In genomic region chr8:46305733-46306349, GRCm38 (mm10) we compare ENCODE assay signal across 9 mouse cellular contexts. TPM values are rescaled to one million over a fixed set of nuclear protein-coding genes. Genes with fewer than 3 reads are reported as not detected.
DNase-seq lines count a peak whose midpoint lies in the region; ATAC-seq lines count a peak whose summit lies in the region.
"Had no signal": no experiment of that assay in that cellular context is flagged by ENCODE, and none has a peak within 500 bp of the region (broad histone marks: within the 10 kb centered on the region; RNA-seq: fewer than 3 reads in every experiment).

No protein-coding gene starts in this region.

- WGBS in forebrain, embryonic 10.5 days = 9% methylated on average over 9 of the region's 9 CpGs
- 4% methylated on average over 9 of the region's 9 CpGs for WGBS in forebrain, embryonic 15.5 days
- 9% methylated on average over 9 of the region's 9 CpGs for WGBS in embryonic facial prominence, embryonic 11.5 days

- H3K9ac ChIP-seq in forebrain, embryonic 15.5 days (replicated peaks) = no peak overlapping the region
- no peak overlapping the region for H3K9ac ChIP-seq in embryonic facial prominence, embryonic 11.5 days (replicated peaks; ENCODE audit: low read length)
- H3K9ac ChIP-seq: stomach, embryonic 15.5 days had no signal

- H3K36me3 ChIP-seq in forebrain, embryonic 10.5 days (replicated peaks) = no peaks in the 10 kb centered on the region
- H3K36me3 ChIP-seq in forebrain, embryonic 15.5 days = no peaks in the 10 kb centered on the region
- no peaks in the 10 kb centered on the region for H3K36me3 ChIP-seq in embryonic facial prominence, embryonic 11.5 days (replicated peaks; ENCODE audit: control insufficient read depth, insufficient read depth, low read depth, low read length)
- H3K36me3 ChIP-seq: stomach, embryonic 15.5 days had no signal

- H3K9me3 ChIP-seq in forebrain, embryonic 10.5 days = no peaks in the 10 kb centered on the region
- no peaks in the 10 kb centered on the region for H3K9me3 ChIP-seq in forebrain, embryonic 15.5 days
- H3K9me3 ChIP-seq in embryonic facial prominence, embryonic 11.5 days (replicated peaks; ENCODE audit: control insufficient read depth, low read length) = no peaks in the 10 kb centered on the region
- H3K9me3 ChIP-seq: stomach, embryonic 15.5 days had no signal

- no peak; the same call in 1 of the 2 replicates for ATAC-seq in forebrain, embryonic 15.5 days (replicated peaks)
- no peak for ATAC-seq in embryonic facial prominence, embryonic 11.5 days (replicated peaks; ENCODE audit: insufficient number of reproducible peaks, low FRiP score, low TSS enrichment, low read depth)
- ATAC-seq in megakaryocyte progenitor cell, adult 5-6 weeks (replicated peaks; ENCODE audit: poor library complexity) = peak; percentile 80

- no peaks in the 10 kb centered on the region for H3K4me1 ChIP-seq in forebrain, embryonic 10.5 days
- H3K4me1 ChIP-seq in forebrain, embryonic 15.5 days = no peaks in the 10 kb centered on the region
- no peaks in the 10 kb centered on the region for H3K4me1 ChIP-seq in embryonic facial prominence, embryonic 11.5 days (ENCODE audit: control insufficient read depth, insufficient read depth, low read length)
- H3K4me1 ChIP-seq: stomach, embryonic 15.5 days had no signal

- H3K4me2 ChIP-seq in forebrain, embryonic 15.5 days (replicated peaks) = no peak overlapping the region
- no peak overlapping the region for H3K4me2 ChIP-seq in embryonic facial prominence, embryonic 11.5 days (ENCODE audit: low read depth, low read length)
- H3K4me2 ChIP-seq: stomach, embryonic 15.5 days had no signal

- H3K27me3 ChIP-seq in forebrain, embryonic 10.5 days (ENCODE audit: poor library complexity, severe bottlenecking) = peaks cover 72% of the 10 kb centered on the region
- H3K27me3 ChIP-seq in forebrain, embryonic 15.5 days = no peaks in the 10 kb centered on the region
- H3K27me3 ChIP-seq in embryonic facial prominence, embryonic 11.5 days (ENCODE audit: control insufficient read depth, insufficient read depth, low read length) = no peaks in the 10 kb centered on the region
- H3K27me3 ChIP-seq: stomach, embryonic 15.5 days had no signal

- no peak overlapping the region for H3K27ac ChIP-seq in forebrain, embryonic 10.5 days
- no peak overlapping the region for H3K27ac ChIP-seq in forebrain, embryonic 15.5 days (replicated peaks)
- no peak overlapping the region for H3K27ac ChIP-seq in embryonic facial prominence, embryonic 11.5 days (replicated peaks; ENCODE audit: low read depth, low read length)
- H3K27ac ChIP-seq: stomach, embryonic 15.5 days had no signal

- no peak overlapping the region for H3K4me3 ChIP-seq in forebrain, embryonic 10.5 days
- no peak overlapping the region for H3K4me3 ChIP-seq in forebrain, embryonic 15.5 days
- no peak overlapping the region for H3K4me3 ChIP-seq in embryonic facial prominence, embryonic 11.5 days (ENCODE audit: low read depth, low read length)
- H3K4me3 ChIP-seq: stomach, embryonic 15.5 days had no signal

- peak; percentile 45 for DNase-seq in forebrain, embryonic 10.5 days (ENCODE audit: extremely low spot score, low spot score)
- DNase-seq in thymus, postnatal 0 days (ENCODE audit: low spot score) = peak; percentile 57
- no peak for DNase-seq in thymus, postnatal 36 days
- peak; percentile 90 for DNase-seq in embryonic facial prominence, embryonic 11.5 days (ENCODE audit: low spot score)
- peak; percentile 74 for DNase-seq in induced T-regulatory cell, adult 2 months (ENCODE audit: low read depth)
- DNase-seq in urinary bladder, adult 2 months (ENCODE audit: low spot score) = no peak

RNA-seq across cellular contexts. Expression of gene Helt, which starts 11.4 kb away (rescaled TPM):
- polyA plus RNA-seq in forebrain, embryonic 10.5 days (2016; fragmentation: Nextera tagmentation; extraction: Ambion mirVana) = 1.8 and 2.7 TPM in 2 replicates
- 6.7 and 7.6 TPM in 2 replicates for polyA plus RNA-seq in forebrain, embryonic 15.5 days (2015; fragmentation: Nextera tagmentation; extraction: Ambion mirVana)
- polyA plus RNA-seq in thymus, postnatal 0 days (2015; fragmentation: Nextera tagmentation; extraction: Ambion mirVana) = 0.23 TPM in 1 of 2 replicates, not detected in the other
- 0.88 and 1.9 TPM in 2 replicates for polyA plus RNA-seq in embryonic facial prominence, embryonic 11.5 days (2014; fragmentation: Nextera tagmentation; extraction: Ambion mirVana)
- total RNA-seq in megakaryocyte progenitor cell, adult 5-6 weeks (2015) = not detected in 2 replicates
- total RNA-seq in megakaryocyte progenitor cell, adult 5-6 weeks (2017) = not detected in 2 replicates
- polyA plus RNA-seq in urinary bladder, adult 2 months (2012; rRNA removed) = not detected in 2 replicates

Comparison
In these comparisons a context has a peak if more than half of its experiments do, and no peak if none do; other contexts are left out.
1. DNase-seq: peak in forebrain, embryonic 10.5 days (single experiment), thymus, postnatal 0 days (single experiment), embryonic facial prominence, embryonic 11.5 days (single experiment) and induced T-regulatory cell, adult 2 months (single experiment); none in thymus, postnatal 36 days (0 of 2) and urinary bladder, adult 2 months (single experiment).